Mouse (Mus musculus) ES-E14 (cell line): ENCODE data around the gene Creb3l1. TPM values are rescaled to one million over a fixed set of nuclear protein-coding genes. Genes with fewer than 3 reads are reported as not detected.

ENCODE experiments used
- DNase-seq: peaks from one replicate; pipeline ENCODE4 v3.0.0-alpha.2; 2013; ENCODE audit warnings: low read depth, low spot score
- H3K27ac ChIP-seq: 2 replicates; pipeline ENCODE4 v1.5.1; 2012; ENCODE audit warnings: low read depth, mild to moderate bottlenecking, low read length, moderate library complexity, mixed read lengths; ENCODE audit not compliant: poor library complexity, insufficient read depth, severe bottlenecking
- H3K36me3 ChIP-seq: 2 replicates; pipeline ENCODE4 v1.6.1; 2012; ENCODE audit warnings: mild to moderate bottlenecking, low read length, moderate library complexity, mixed read lengths; ENCODE audit not compliant: control insufficient read depth, poor library complexity, insufficient read depth, severe bottlenecking
- H3K4me1 ChIP-seq, 2 experiments: fragments of 150-350 bp in 1 of 2; sonication (generic) in 1 of 2; 2 replicates each; pipeline ENCODE4 v1.6.1; 2012; ENCODE audit warnings: low read length in 2 of 2, mild to moderate bottlenecking in 1 of 2, mixed read lengths in 1 of 2; ENCODE audit not compliant: control insufficient read depth in 2 of 2, insufficient read depth in 2 of 2, poor library complexity in 1 of 2
- H3K4me3 ChIP-seq, 2 experiments: fragments of 150-350 bp in 1 of 2; sonication (generic) in 1 of 2; 2 replicates each; pipeline ENCODE4 v1.5.1; 2012; ENCODE audit warnings: low read length in 2 of 2, low read depth in 1 of 2, mild to moderate bottlenecking in 1 of 2, mixed read lengths in 1 of 2; ENCODE audit not compliant: insufficient read depth in 1 of 2, poor library complexity in 1 of 2, severe bottlenecking in 1 of 2
- H3K9ac ChIP-seq: 2 replicates; pipeline ENCODE4 v1.6.1; 2012; ENCODE audit warnings: low read depth, mild to moderate bottlenecking, low read length, mixed read lengths; ENCODE audit not compliant: poor library complexity, insufficient read depth, severe bottlenecking
- H3K9me3 ChIP-seq: fragments of 150-350 bp; sonication (generic); 2 replicates; pipeline ENCODE4 v1.6.1; 2012; ENCODE audit warnings: low read depth, mild to moderate bottlenecking, low read length; ENCODE audit not compliant: control insufficient read depth, insufficient read depth
- CHD2 ChIP-seq: IDR thresholded peaks from 2 replicates; pipeline ENCODE4 v1.6.1; 2014; ENCODE audit warnings: mild to moderate bottlenecking, low read depth, low read length, inconsistent platforms
- HCFC1 ChIP-seq: IDR thresholded peaks from 2 replicates; pipeline ENCODE4 v1.6.1; 2012; ENCODE audit warnings: low read length, inconsistent platforms, borderline replicate concordance; ENCODE audit not compliant: insufficient read depth
- MAFK ChIP-seq: IDR thresholded peaks from 2 replicates; pipeline ENCODE4 v1.6.1; 2014; ENCODE audit warnings: mild to moderate bottlenecking, low read depth, low read length, inconsistent platforms; ENCODE audit not compliant: insufficient read depth
- ZC3H11A ChIP-seq: IDR thresholded peaks from 2 replicates; pipeline ENCODE4 v1.6.1; 2012; ENCODE audit warnings: low read depth, mild to moderate bottlenecking, inconsistent platforms, low read length, borderline replicate concordance
- ZNF384 ChIP-seq: IDR thresholded peaks from 2 replicates; pipeline ENCODE4 v1.6.1; 2012; ENCODE audit warnings: low read depth, low read length, inconsistent platforms
- in situ Hi-C, 2 experiments: fragments of 600-800 bp; cut with MboI; formaldehyde crosslinking; loops; one replicate each; pipeline ENCODE4 v1.15.1; 2025; ENCODE audit warnings: low sequenced_read_pairs in 2 of 2, inconsistent platforms in 1 of 2; ENCODE audit not compliant: unreplicated experiment in 2 of 2
- total RNA-seq: library from RNA; depleted of rRNA; stranded (reverse); fragments of 300-350 nt; gene quantifications from 2 replicates; pipeline ENCODE4 v1.2.3, GENCODE M21; 2012

The Creb3l1 gene
- total RNA-seq, 1 experiment: 5.4 TPM

DNA sequence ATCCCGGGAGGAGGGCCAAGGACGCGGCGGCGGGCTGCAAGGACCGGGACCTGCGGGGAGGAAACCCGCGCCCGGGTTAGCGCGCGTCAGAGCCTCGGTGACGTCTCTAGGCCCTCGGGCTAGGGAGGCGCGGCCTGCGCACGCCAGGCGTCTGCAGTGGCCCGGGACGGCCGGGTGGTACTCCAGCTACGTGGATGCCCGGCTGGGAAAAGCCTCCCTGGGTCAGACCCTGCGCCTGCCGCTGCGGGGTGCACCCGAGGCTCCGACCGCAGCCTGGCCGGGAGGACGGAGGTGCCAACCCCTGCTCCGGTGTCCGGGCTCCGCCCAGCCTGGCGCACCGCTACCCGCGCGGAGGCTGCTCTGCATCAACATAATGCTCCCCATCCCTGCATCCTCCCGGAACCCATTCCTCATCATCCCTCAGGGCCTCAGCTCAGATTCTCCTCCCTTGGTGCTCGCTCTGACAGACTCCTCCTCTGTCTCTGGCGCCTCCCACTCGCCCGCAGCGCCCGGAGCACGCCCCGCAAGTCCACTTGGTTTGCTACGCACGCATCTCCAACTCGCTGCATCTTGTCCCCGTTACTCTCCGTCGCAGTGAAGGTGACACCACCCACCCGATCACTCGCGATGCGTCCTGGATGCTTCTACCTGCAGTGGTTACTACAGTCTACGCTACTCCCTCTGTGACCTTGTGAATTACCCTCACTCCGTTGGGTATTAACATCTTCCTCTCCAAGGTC lies 35.3 kb upstream of the Creb3l1 start:
- Histone ChIP-seq H3K36me3 (no peaks in the 10 kb centered on the region), H3K9ac (no peak overlapping the region), H3K27ac (no peak overlapping the region), H3K4me1 (peaks cover 0 to 5% of the 10 kb centered on the region in 2 experiments; a peak in 1 of 4 replicates), H3K4me3 (peak overlapping the region; percentile 61 to 73), H3K9me3 (no peaks in the 10 kb centered on the region)
- no peak for DNase-seq
- in situ Hi-C loops: no loop called here
- TF ChIP-seq ZC3H11A (no peak), HCFC1 (no peak), ZNF384 (no peak), MAFK (no peak), CHD2 (no peak)

- Histone ChIP-seq H3K9ac (peak overlapping the region; percentile 50), H3K4me1 (peaks cover 0 to 5% of the 10 kb centered on the region in 2 experiments; a peak in 1 of 4 replicates), H3K9me3 (no peaks in the 10 kb centered on the region), H3K36me3 (no peaks in the 10 kb centered on the region), H3K27ac (no peak overlapping the region), H3K4me3 (peak overlapping the region; percentile 60 to 73)
- TF ChIP-seq ZC3H11A: no peak
- TF ChIP-seq CHD2: no peak
- TF ChIP-seq MAFK: no peak
- in situ Hi-C loops: no loop called here
- DNase-seq: no peak
These were observed 34.6 kb upstream of the Creb3l1 start for GRCm38 (mm10) chr2:92058936-92059335.

DNA sequence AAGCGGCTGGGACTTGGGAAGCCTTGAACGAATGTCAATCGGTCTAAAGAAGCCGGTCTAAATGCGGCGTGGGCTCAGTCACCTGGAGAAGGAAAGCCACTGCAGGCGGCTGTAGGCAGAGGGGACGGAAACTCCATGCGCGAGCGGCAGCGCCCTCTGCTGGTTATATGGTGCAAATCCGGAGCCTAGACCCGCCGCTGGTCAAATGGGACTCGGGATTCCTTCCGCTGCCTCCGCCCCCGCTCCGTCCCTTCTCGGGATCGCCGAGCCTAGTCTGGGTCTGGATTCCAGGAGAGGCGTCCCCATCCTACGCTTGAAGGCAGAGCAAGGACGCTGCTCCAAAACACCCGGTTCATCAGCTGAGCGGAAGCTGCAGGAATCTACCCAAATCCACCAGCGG lies 34.2 kb upstream of the Creb3l1 start:
- H3K9me3 ChIP-seq: no peaks in the 10 kb centered on the region
- DNase-seq: peak; percentile 90
- in situ Hi-C loops: no loop called here
- H3K27ac ChIP-seq: no peak overlapping the region
- H3K4me3 ChIP-seq: peak overlapping the region; percentile 60 to 73
- TF ChIP-seq HCFC1 (no peak; the same call in 1 of the 2 replicates), ZNF384 (no peak), MAFK (no peak), ZC3H11A (peak; percentile 76; the same call in 1 of the 2 replicates), CHD2 (no peak)
- H3K4me1 ChIP-seq: peaks cover 0 to 5% of the 10 kb centered on the region in 2 experiments; a peak in 1 of 4 replicates
- H3K36me3 ChIP-seq: no peaks in the 10 kb centered on the region
- H3K9ac ChIP-seq: peak overlapping the region; percentile 57; the same call in 1 of the 2 replicates

DNA sequence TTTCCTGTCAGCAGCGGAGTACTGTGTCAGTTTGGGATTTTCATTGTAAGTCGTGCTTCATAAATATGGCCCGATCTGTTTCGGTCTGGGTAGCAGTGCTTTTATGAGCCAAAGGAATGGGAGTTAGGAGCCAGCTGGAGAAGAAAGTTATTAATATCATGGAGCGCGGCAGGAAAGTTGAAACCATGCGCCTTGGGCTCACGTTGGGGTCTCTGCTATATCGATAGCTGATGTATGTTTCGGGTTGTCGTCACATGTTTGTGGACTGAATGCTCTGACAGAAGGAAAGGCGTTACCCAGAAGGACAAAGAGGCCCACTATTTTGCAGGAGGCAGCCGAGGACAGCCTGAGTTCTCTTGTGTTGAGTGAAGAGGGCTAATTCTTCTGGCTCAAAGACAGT lies 32.5 kb upstream of the Creb3l1 start:
- H3K9ac ChIP-seq: no peak overlapping the region
- H3K36me3 ChIP-seq: no peaks in the 10 kb centered on the region
- H3K4me1 ChIP-seq: peaks cover 0 to 6% of the 10 kb centered on the region in 2 experiments; a peak in 1 of 4 replicates
- H3K4me3 ChIP-seq: no peak overlapping the region
- no peaks in the 10 kb centered on the region for H3K9me3 ChIP-seq
- no peak for TF ChIP-seq ZNF384
- H3K27ac ChIP-seq: no peak overlapping the region
- no peak for DNase-seq
- in situ Hi-C loops: no loop called here

- H3K4me1 ChIP-seq: peaks cover 0 to 6% of the 10 kb centered on the region in 2 experiments; a peak in 1 of 4 replicates
- peak overlapping the region; percentile 36 to 39 for H3K4me3 ChIP-seq
- peak overlapping the region; percentile 66 for H3K9ac ChIP-seq
- TF ChIP-seq CHD2 (no peak), ZC3H11A (no peak), HCFC1 (no peak), ZNF384 (no peak), MAFK (no peak)
- H3K27ac ChIP-seq: peak overlapping the region; percentile 64; the same call in 1 of the 2 replicates
- no peaks in the 10 kb centered on the region for H3K9me3 ChIP-seq
- H3K36me3 ChIP-seq: no peaks in the 10 kb centered on the region
- peak; percentile 48 for DNase-seq
- in situ Hi-C loops: no loop called here
These were observed 31.5 kb upstream of the Creb3l1 start for GRCm38 (mm10) chr2:92055831-92056236.
